Mouse (Mus musculus): ENCODE data around the gene 4921517D22Rik. TPM values are rescaled to one million over a fixed set of nuclear protein-coding genes. Genes with fewer than 3 reads are reported as not detected.

Gene 4921517D22Rik
- total RNA-seq, 2 experiments from 2014 or later, result not detected

Other genes with a start within 250 kb of the 4921517D22Rik start
- gene Agtpbp1, start 108.9 kb downstream of the 4921517D22Rik start, total RNA-seq (2021), result 100 to 1,000 TPM; 343 to 364 TPM
- gene Naa35, start 108.8 kb downstream of the 4921517D22Rik start, total RNA-seq (2021), result 100 to 1,000 TPM; 108 to 112 TPM
- gene Golm1, start 18.3 kb downstream of the 4921517D22Rik start, total RNA-seq (2021), result 10 to 100 TPM; 45.1 to 46.8 TPM
- gene Spata31d1a, start 16.2 kb upstream of the 4921517D22Rik start, total RNA-seq (2021), result under 1 TPM; 0.11 to 0.21 TPM
- under 1 TPM in 1 of 2 experiments, not detected in 1; 0.11 TPM for gene Spata31d1b, start 18.2 kb upstream of the 4921517D22Rik start, total RNA-seq (2021)
- not detected for gene Spata31d1d, start 37.6 kb upstream of the 4921517D22Rik start, total RNA-seq (2021)
- 1 to 10 TPM in 1 of 2 experiments, under 1 TPM in 1; 0.56 to 1.2 TPM for gene 1700014D04Rik, start 52.6 kb upstream of the 4921517D22Rik start, total RNA-seq (2021)
- 100 to 1,000 TPM; 101 to 102 TPM for gene Isca1, start 75.7 kb upstream of the 4921517D22Rik start, total RNA-seq (2021)
- not detected for gene Gm49354, start 88.1 kb upstream of the 4921517D22Rik start, total RNA-seq (2021)
- gene Tut7, start 129.0 kb upstream of the 4921517D22Rik start, total RNA-seq (2021), result 10 to 100 TPM; 68.9 to 71.1 TPM

All from layer of hippocampus, postnatal 10 days (tissue).